Mouse (Mus musculus) E14TG2a.4 (cell line): ENCODE measurements at regions not wholly inside any gene's neighbourhood (a gene's known extent, or its start where the extent isn't known, plus 50 kb on each side); places are given as distances from the start of the nearest gene placed in this dataset.

Source experiments
- CTCF ChIP-seq: conservative IDR thresholded peaks from 2 replicates; pipeline ENCODE4 v1.5.1; 2014; ENCODE audit warnings: low read length
- POU5F1 ChIP-seq: IDR thresholded peaks from 2 replicates; pipeline ENCODE4 v1.6.1; 2014; ENCODE audit warnings: low read length, borderline replicate concordance

DNA sequence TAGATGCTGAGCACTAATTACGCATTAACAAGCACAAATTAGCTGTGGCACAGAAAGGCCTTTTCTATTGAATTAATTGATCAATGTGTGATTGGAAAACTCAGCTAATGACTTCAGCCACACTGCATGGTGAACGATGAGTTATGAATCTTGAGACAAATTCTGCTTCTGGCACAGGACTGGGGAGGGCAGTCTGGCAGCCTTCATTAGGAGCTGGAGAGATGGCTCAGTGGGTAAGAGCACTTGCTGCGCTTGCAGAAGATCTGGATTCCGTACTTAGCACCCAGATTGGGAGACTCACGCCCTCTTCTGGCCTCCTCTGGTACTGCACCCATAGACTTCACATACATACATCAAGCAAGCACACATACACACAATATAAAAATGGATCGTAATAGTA is 793.3 kb downstream of the Tmem132b start:
- peak; percentile 54 for TF ChIP-seq CTCF
- TF ChIP-seq POU5F1: no peak
